Mouse (Mus musculus) myocyte (in vitro differentiated cells): ENCODE data around the gene Krt78.

Experiments used
- CEBPB ChIP-seq: IDR thresholded peaks from 2 replicates; pipeline ENCODE4 v1.6.1; 2011; ENCODE audit warnings: mild to moderate bottlenecking, moderate library complexity; ENCODE audit not compliant: poor library complexity, insufficient read depth, severe bottlenecking
- E2F4 ChIP-seq: IDR thresholded peaks from one replicate; pipeline ENCODE4 v1.6.1; 2011; ENCODE audit warnings: mild to moderate bottlenecking, control low read depth, moderate library complexity; ENCODE audit not compliant: insufficient read depth
- MAX ChIP-seq: IDR thresholded peaks from one replicate; pipeline ENCODE4 v1.6.1; 2011; ENCODE audit warnings: low read depth, mild to moderate bottlenecking, control low read depth
- MYOD1 ChIP-seq, 3 experiments: IDR thresholded peaks; one replicate each; pipeline ENCODE4 v1.6.1; 2011; ENCODE audit warnings: control low read depth in 2 of 3, low read depth in 2 of 3, mild to moderate bottlenecking in 2 of 3, moderate library complexity in 1 of 3; ENCODE audit not compliant: insufficient read length in 2 of 3, control insufficient read depth in 1 of 3
- MYOG ChIP-seq, 3 experiments: IDR thresholded peaks; one replicate each; pipeline ENCODE4 v1.6.1; 2011; ENCODE audit warnings: control low read depth in 2 of 3, low read depth in 2 of 3, mild to moderate bottlenecking in 2 of 3; ENCODE audit not compliant: insufficient read length in 2 of 3, control insufficient read depth in 1 of 3, insufficient read depth in 1 of 3
- POLR2A ChIP-seq: IDR thresholded peaks from one replicate; pipeline ENCODE4 v1.6.1; 2011; ENCODE audit warnings: low read depth, mild to moderate bottlenecking, control low read depth, moderate library complexity; ENCODE audit not compliant: insufficient read length
- POLR2AphosphoS2 ChIP-seq: IDR thresholded peaks from one replicate; pipeline ENCODE4 v1.6.1; 2011; ENCODE audit warnings: low read depth, control low read depth; ENCODE audit not compliant: insufficient read length
- SRF ChIP-seq: IDR thresholded peaks from one replicate; pipeline ENCODE4 v1.6.1; 2011; ENCODE audit warnings: low read depth; ENCODE audit not compliant: control insufficient read depth, insufficient read length
- TCF12 ChIP-seq: IDR thresholded peaks from one replicate; pipeline ENCODE4 v1.6.1; 2011; ENCODE audit warnings: mild to moderate bottlenecking, control low read depth; ENCODE audit not compliant: poor library complexity, insufficient read depth, severe bottlenecking
- TCF3 ChIP-seq: IDR thresholded peaks from one replicate; pipeline ENCODE4 v1.6.1; 2011; ENCODE audit warnings: low read depth, control low read depth; ENCODE audit not compliant: insufficient read length
- USF1 ChIP-seq: IDR thresholded peaks from one replicate; pipeline ENCODE4 v1.6.1; 2011; ENCODE audit warnings: low read depth, mild to moderate bottlenecking, control low read depth, moderate library complexity

- TF ChIP-seq POLR2A: no peak
- no peak for TF ChIP-seq MYOD1 (IDR thresholded peaks at IDR 0.05; ENCODE audit: control insufficient read depth in 1 of 3, insufficient read length in 2 of 3, low read depth in 2 of 3)
- TF ChIP-seq E2F4: no peak
- no peak for TF ChIP-seq CEBPB
- TF ChIP-seq TCF12: no peak
- no peak for TF ChIP-seq SRF
- no peak for TF ChIP-seq MAX
- no peak for TF ChIP-seq USF1
- TF ChIP-seq MYOG (IDR thresholded peaks at IDR 0.05; ENCODE audit: control insufficient read depth in 1 of 3, insufficient read depth in 1 of 3, insufficient read length in 2 of 3, low read depth in 2 of 3): no peak
- no peak for TF ChIP-seq TCF3
- TF ChIP-seq POLR2AphosphoS2: no peak
Observed at GRCm38 (mm10) chr15:101966808-101967207, 12.7 kb upstream of the Krt78 start.
